Mouse (Mus musculus) spleen, postnatal 14 days (tissue): ENCODE measurements around the gene Nfil3.

Experiments used
- DNase-seq, 2 experiments: peaks; one replicate each; pipeline ENCODE4 v3.0.0; 2021 to 2022; ENCODE audit warnings: low spot score in 2 of 2

Gene Nfil3

DNA sequence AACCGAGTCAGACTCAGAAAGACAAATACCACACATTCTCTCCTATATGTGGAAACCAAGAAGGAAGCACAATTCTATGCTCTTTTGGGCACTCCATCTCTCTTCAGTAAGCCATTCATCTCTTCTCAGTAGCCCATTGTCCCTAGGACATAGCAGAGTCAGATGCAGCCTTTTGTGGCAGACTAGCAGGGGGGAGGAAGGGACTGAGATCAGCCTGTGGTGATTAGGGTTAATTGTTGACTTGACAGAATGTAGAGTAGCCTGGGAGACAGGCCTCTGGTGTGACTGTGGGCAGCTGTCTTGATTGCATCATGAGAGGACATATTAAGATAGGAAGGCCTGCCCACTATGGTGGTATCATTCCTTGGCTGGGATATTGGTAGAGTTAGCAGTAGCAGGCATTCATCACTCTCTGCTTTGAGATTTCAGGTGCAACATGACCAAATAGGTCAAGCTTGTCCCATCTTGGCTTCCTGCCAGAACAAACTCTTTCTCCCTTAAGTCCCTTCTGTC lies 37.9 kb downstream of the Nfil3 start:
- no peak for DNase-seq

DNA sequence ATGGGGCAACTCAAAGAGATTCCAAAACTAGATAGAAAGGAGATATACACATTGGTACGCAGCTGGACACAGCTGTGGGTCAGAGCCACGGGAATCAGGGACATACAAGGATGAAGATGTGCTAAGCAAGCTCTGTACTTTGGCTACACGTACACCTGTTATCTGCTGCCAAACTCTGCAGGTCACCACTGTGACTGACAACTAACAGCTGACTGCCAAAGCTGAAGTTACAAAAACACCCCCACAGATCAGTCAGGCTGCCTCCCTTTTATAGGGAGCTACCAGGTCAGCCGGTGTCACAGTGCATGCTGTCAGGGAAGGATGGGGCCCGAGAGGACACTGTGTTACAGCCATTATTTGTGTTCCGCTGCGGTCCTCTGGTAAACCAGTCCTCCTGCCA lies 39.9 kb downstream of the Nfil3 start:
- DNase-seq, result no peak

GRCm38 (mm10) chr13:52930582-52930981 lies 50.3 kb downstream of the Nfil3 start:
- DNase-seq, result no peak

DNA sequence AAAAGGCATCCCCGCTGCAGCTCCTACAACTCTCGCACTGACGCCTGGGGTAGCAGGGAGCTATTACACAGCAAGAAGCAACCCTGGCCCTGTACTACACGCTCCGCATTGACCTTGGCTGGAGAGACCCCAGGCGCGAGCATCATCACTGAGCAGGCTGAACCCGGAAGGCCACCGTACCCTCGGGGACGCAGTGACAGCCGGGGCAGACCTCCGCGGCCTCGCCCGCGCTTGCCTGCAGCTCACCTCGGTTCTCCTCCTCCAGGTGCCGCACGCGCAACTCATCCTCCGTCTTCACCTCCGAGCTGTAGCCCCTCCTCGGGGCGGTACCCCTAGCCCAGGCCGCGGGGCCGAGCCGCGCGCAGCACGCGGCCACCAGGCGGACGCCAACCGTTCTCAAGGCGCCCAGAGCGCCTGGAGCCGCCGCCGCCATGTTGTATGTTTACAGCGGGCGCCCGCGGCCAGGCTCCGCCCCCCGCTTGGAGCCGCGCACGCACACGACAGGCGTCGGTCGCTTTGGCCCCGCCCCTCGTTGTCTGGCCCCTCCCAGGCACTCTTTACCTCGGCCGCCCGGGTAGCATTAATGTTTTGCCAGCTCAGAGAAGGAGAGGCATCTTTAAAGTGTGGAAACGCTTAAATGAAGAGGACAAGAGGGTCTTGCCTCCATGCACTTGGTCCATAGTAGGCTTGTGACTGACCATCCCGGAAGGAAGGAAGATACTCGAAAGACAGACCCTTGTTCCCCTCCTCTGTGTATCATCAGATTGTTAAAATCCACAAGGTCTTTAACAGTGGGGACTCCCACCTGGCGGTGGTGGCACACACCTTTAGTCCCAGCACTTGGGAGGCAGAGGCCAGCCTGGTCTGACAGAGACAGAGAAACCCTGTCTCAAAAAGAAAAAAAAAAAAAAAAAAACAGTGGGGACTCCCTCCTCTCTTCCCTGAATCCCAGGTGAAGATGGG lies 51.4 kb downstream of the Nfil3 start, which contains the start of gene Auh:
Gene Auh, minus strand, starts transcription at position 473 of the 963 bp plus-strand sequence.
- peak; percentile 80 to 84 for DNase-seq

GRCm38 (mm10) chr13:52928392-52928791 lies 52.5 kb downstream of the Nfil3 start:
- no peak for DNase-seq

GRCm38 (mm10) chr13:52924457-52924856 lies 56.4 kb downstream of the Nfil3 start:
- no peak for DNase-seq

DNA sequence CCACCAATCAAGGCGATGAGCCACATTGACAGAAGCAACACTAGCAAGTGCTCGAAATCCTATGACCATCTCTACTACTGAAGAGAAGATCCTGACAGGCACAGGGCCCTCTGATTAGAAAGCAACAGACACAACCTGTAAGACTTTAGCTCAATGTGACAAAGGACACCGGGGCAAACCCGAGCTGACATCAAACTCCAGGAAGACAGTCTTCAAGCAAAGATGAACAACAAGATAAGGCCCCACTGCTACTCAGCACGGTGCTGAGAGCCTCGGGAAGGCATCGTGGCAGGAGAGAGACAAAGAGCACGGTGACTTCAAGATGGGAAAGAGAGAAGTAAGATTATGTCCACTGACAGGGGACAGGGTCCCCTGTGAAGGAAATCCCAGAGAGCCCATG lies 58.9 kb downstream of the Nfil3 start:
- DNase-seq, result no peak

DNA sequence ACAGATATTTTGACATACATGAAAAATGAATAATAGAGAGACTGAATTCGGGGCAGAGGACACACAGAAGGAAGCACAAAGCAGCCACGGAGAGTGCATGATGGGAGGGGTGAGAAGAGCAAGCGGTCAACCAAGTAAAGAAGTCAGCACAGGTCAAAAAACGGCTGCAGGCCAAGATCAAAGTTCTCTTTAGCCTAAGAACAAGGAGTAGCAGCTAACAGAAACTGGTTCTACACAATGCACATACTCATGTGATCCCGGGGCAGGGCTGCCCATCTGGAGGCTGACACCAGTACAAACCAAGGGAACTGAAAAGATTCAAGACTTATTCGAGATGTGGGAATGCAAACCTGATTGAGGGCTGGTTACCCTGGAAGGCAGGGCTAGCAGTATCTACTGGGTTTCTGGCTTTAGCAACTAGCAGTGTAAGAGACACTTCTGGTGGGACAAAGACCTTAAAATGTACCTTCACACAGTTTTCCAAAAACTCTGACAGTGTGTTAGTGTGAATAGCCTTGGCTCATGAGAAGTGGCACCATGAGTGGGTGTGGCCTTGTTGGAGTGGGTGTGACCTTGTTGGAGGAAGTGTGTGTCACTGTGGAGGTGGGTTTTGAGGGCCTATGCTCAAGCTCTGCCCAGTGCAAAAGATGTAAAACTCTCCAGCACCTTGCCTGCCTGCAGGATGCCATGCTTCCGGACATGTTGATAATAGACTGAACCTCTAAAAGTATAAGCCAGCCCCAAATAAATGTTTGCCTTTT lies 59.6 kb downstream of the Nfil3 start:
- no peak for DNase-seq

DNA sequence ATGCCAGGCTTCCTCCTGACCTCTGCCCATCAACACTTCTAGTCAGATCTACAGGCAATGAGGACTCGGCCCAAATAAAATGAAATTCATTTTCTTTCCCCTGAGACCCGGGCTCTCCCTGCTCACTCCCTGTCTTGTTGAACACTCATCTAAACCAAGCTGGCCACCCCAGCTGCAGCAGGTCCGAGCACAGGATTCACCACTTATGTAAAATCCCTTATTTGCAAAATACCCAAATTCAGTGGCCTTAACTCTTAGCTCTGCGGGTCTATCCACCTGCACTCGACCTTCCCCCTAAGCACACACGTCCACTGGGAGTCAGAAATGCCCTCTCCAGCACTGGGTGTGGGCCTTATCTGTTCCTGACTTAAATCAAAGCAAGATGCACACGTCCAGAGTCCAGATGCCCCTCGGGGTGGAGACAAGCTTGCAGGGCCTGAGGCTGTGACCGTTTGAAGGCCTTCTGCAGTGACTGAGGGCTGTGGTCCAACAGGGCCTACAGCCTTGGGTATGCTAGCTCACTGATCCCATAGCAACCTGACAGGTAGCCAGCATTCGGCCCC lies 61.0 kb downstream of the Nfil3 start:
- no peak for DNase-seq

DNA sequence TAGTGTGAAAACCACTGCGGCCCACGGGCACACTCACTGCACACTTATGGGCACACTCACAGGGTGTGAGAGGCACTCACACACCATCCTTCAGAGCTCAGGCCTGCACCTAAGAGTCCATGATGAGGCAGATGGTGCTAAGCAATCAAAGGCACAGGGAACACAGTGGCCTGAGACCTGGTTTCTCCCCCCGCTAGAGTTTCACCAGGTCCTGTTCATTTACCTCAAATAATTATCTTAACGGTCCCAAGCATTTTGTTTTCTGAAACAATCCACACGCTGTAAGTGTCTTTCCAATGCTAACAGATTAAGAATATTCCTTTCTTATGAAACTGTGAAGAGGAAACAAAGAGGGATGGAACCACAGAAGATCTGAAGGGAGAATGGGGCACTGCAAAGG lies 62.5 kb downstream of the Nfil3 start:
- DNase-seq, result no peak
